ENCODE assay signal across 9 mouse cellular contexts in the genomic region with DNA sequence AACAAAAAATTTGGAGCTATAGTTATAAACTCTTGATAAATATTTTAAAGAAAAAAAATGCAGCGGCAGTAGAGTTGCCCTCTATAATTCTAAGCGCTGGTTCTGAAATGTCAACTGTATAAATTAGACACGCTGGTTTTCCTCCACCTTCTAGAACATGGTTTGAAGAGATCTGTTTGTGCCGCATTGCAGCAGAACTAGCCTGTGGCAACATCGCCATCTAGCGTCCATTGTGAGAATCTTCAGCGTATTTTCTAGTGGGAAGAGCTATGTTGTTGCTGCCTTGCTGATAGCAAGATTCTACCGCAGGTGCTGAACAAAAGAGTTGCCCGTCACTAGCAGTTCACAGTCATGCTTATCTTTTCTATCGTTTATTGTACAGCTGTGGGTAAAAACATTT.
A peak's percentile ranks its signal among the peaks of the same experiment; 100 is the strongest.
DNase-seq lines count a peak whose midpoint lies in the region; ATAC-seq and TF ChIP-seq lines count a peak whose summit lies in the region.
"Had no signal": no experiment of that assay in that cellular context is flagged by ENCODE, and none has a peak within 500 bp of the region (broad histone marks: within the 10 kb centered on the region; RNA-seq: fewer than 3 reads in every experiment).

No protein-coding gene starts in this region.

- no peaks in the 10 kb centered on the region for H3K9me3 ChIP-seq in embryonic facial prominence, embryonic 13.5 days
- H3K9me3 ChIP-seq in heart, embryonic 10.5 days = no peaks in the 10 kb centered on the region
- H3K9me3 ChIP-seq in kidney, postnatal 0 days (replicated peaks; ENCODE audit: low read length) = no peaks in the 10 kb centered on the region
- H3K9me3 ChIP-seq in liver, embryonic 11.5 days (ENCODE audit: control insufficient read depth, low read length) = no peaks in the 10 kb centered on the region
- H3K9me3 ChIP-seq in neural tube, embryonic 12.5 days = no peaks in the 10 kb centered on the region
- H3K9me3 ChIP-seq: limb, embryonic 15.5 days had no signal

- H3K36me3 ChIP-seq in embryonic facial prominence, embryonic 13.5 days = no peaks in the 10 kb centered on the region
- no peaks in the 10 kb centered on the region for H3K36me3 ChIP-seq in heart, embryonic 10.5 days
- no peaks in the 10 kb centered on the region for H3K36me3 ChIP-seq in kidney, postnatal 0 days (ENCODE audit: insufficient read depth, low read length)
- H3K36me3 ChIP-seq in liver, embryonic 11.5 days (ENCODE audit: control insufficient read depth, insufficient read depth, low read length) = no peaks in the 10 kb centered on the region
- no peaks in the 10 kb centered on the region for H3K36me3 ChIP-seq in neural tube, embryonic 12.5 days
- no peaks in the 10 kb centered on the region for H3K36me3 ChIP-seq in thymus, adult 2 months (ENCODE audit: control insufficient read depth, insufficient read depth, low read length)
- H3K36me3 ChIP-seq: limb, embryonic 15.5 days had no signal

- H3K4me1 ChIP-seq in embryonic facial prominence, embryonic 13.5 days = no peaks in the 10 kb centered on the region
- peaks cover 10% of the 10 kb centered on the region; the same call in 1 of the 2 replicates for H3K4me1 ChIP-seq in heart, embryonic 10.5 days
- H3K4me1 ChIP-seq in kidney, postnatal 0 days (replicated peaks; ENCODE audit: insufficient read depth, low read length) = no peaks in the 10 kb centered on the region
- no peaks in the 10 kb centered on the region for H3K4me1 ChIP-seq in liver, embryonic 11.5 days (replicated peaks; ENCODE audit: control insufficient read depth, insufficient read depth, low read length)
- H3K4me1 ChIP-seq in neural tube, embryonic 12.5 days = no peaks in the 10 kb centered on the region
- H3K4me1 ChIP-seq in thymus, adult 2 months (replicated peaks; ENCODE audit: control insufficient read depth, insufficient read depth, low read length) = no peaks in the 10 kb centered on the region
- H3K4me1 ChIP-seq: limb, embryonic 15.5 days had no signal

- no peak overlapping the region for H3K4me2 ChIP-seq in embryonic facial prominence, embryonic 13.5 days
- no peak overlapping the region for H3K4me2 ChIP-seq in kidney, postnatal 0 days (ENCODE audit: low read length)
- H3K4me2 ChIP-seq in liver, embryonic 11.5 days = no peak overlapping the region
- H3K4me2 ChIP-seq in neural tube, embryonic 12.5 days (replicated peaks) = no peak overlapping the region
- H3K4me2 ChIP-seq: limb, embryonic 15.5 days had no signal

- no peak overlapping the region for H3K9ac ChIP-seq in embryonic facial prominence, embryonic 13.5 days
- H3K9ac ChIP-seq in kidney, postnatal 0 days (ENCODE audit: low read depth, low read length) = no peak overlapping the region
- H3K9ac ChIP-seq in liver, embryonic 11.5 days (ENCODE audit: low read depth, low read length) = no peak overlapping the region
- H3K9ac ChIP-seq in neural tube, embryonic 12.5 days = no peak overlapping the region
- H3K9ac ChIP-seq: limb, embryonic 15.5 days had no signal

- WGBS in embryonic facial prominence, embryonic 13.5 days = 5% methylated on average over 10 of the region's 10 CpGs
- WGBS in heart, embryonic 10.5 days = 7% methylated on average over 10 of the region's 10 CpGs
- WGBS in kidney, postnatal 0 days = 5% methylated on average over 10 of the region's 10 CpGs
- 5% methylated on average over 10 of the region's 10 CpGs for WGBS in liver, embryonic 11.5 days
- WGBS in neural tube, embryonic 12.5 days = 8% methylated on average over 10 of the region's 10 CpGs
- 1% methylated on average over 10 of the region's 10 CpGs for WGBS in thymus, adult 2 months

- no peaks in the 10 kb centered on the region for H3K27me3 ChIP-seq in embryonic facial prominence, embryonic 13.5 days
- no peaks in the 10 kb centered on the region for H3K27me3 ChIP-seq in heart, embryonic 10.5 days (ENCODE audit: insufficient read depth, poor library complexity, severe bottlenecking)
- H3K27me3 ChIP-seq in kidney, postnatal 0 days (ENCODE audit: insufficient read depth, low read length) = no peaks in the 10 kb centered on the region
- no peaks in the 10 kb centered on the region for H3K27me3 ChIP-seq in liver, embryonic 11.5 days (replicated peaks; ENCODE audit: control insufficient read depth, insufficient read depth, low read length)
- no peaks in the 10 kb centered on the region for H3K27me3 ChIP-seq in neural tube, embryonic 12.5 days (replicated peaks)
- H3K27me3 ChIP-seq in thymus, adult 2 months (ENCODE audit: control insufficient read depth, insufficient read depth, low read length) = no peaks in the 10 kb centered on the region
- H3K27me3 ChIP-seq: limb, embryonic 15.5 days had no signal

- DNase-seq in CD4-positive, CD25-positive, alpha-beta regulatory T cell, adult 2 months (ENCODE audit: low read depth, low spot score) = peak; percentile 74
- peak; percentile 27 for DNase-seq in adrenal gland, adult 8-10 months
- DNase-seq in heart, embryonic 10.5 days (ENCODE audit: low spot score) = peak; percentile 79
- DNase-seq in kidney, postnatal 0 days (ENCODE audit: low spot score) = peak; percentile 92
- DNase-seq in liver, embryonic 11.5 days (ENCODE audit: low spot score) = no peak
- DNase-seq in thymus, adult 2 months = peak; percentile 55

- ATAC-seq in embryonic facial prominence, embryonic 13.5 days (ENCODE audit: insufficient number of reproducible peaks, insufficient read depth, low FRiP score, low TSS enrichment, low read depth) = peak; percentile 64; the same call in 1 of the 2 replicates
- peak; percentile 59; the same call in 1 of the 2 replicates for ATAC-seq in kidney, postnatal 0 days (replicated peaks; ENCODE audit: low FRiP score, low read depth)
- peak; percentile 36; the same call in 1 of the 2 replicates for ATAC-seq in liver, embryonic 11.5 days (replicated peaks; ENCODE audit: low FRiP score)
- peak; percentile 80; the same call in 1 of the 2 replicates for ATAC-seq in neural tube, embryonic 12.5 days (ENCODE audit: low FRiP score, low read depth)

- TF ChIP-seq POLR2A in thymus, adult 2 months (IDR thresholded peaks at IDR 0.05; ENCODE audit: control insufficient read depth, extremely low read depth, insufficient read depth, low read length, poor library complexity) = no peak

- peak; percentile 99 for TF ChIP-seq CTCF in kidney, postnatal 0 days (IDR thresholded peaks at IDR 0.05; ENCODE audit: low read depth)
- TF ChIP-seq CTCF in thymus, adult 2 months (IDR thresholded peaks at IDR 0.05; ENCODE audit: borderline replicate concordance, control insufficient read depth, extremely low read depth, insufficient read depth, low read length, poor library complexity) = no peak

- no peak overlapping the region for H3K4me3 ChIP-seq in embryonic facial prominence, embryonic 13.5 days
- H3K4me3 ChIP-seq in heart, embryonic 10.5 days = no peak overlapping the region
- no peak overlapping the region for H3K4me3 ChIP-seq in kidney, postnatal 0 days (replicated peaks; ENCODE audit: low read depth, low read length)
- H3K4me3 ChIP-seq in liver, embryonic 11.5 days (ENCODE audit: low read depth, low read length) = no peak overlapping the region
- no peak overlapping the region for H3K4me3 ChIP-seq in neural tube, embryonic 12.5 days
- H3K4me3 ChIP-seq in thymus, adult 2 months (ENCODE audit: control insufficient read depth, insufficient read depth, low read length) = no peak overlapping the region
- H3K4me3 ChIP-seq: limb, embryonic 15.5 days had no signal

- no peak overlapping the region for H3K27ac ChIP-seq in embryonic facial prominence, embryonic 13.5 days
- no peak overlapping the region for H3K27ac ChIP-seq in heart, embryonic 10.5 days
- no peak overlapping the region for H3K27ac ChIP-seq in kidney, postnatal 0 days
- H3K27ac ChIP-seq in liver, embryonic 11.5 days (ENCODE audit: low read depth, low read length) = no peak overlapping the region
- no peak overlapping the region for H3K27ac ChIP-seq in neural tube, embryonic 12.5 days
- H3K27ac ChIP-seq in thymus, adult 2 months (ENCODE audit: control insufficient read depth, insufficient read depth, low read length) = no peak overlapping the region
- H3K27ac ChIP-seq: limb, embryonic 15.5 days had no signal
